Mouse (Mus musculus) forebrain, postnatal 0 days (tissue): ENCODE data around the gene Plac9a. TPM values are rescaled to one million over a fixed set of nuclear protein-coding genes. Genes with fewer than 3 reads are reported as not detected.

ENCODE experiments used
- ATAC-seq: fragments of 200-750 bp; cut with Nextera tagmentation; 2 replicates; pipeline ENCODE4 v1.8.0; 2017; ENCODE audit warnings: mild to moderate bottlenecking, moderate library complexity
- DNase-seq: peaks from one replicate; pipeline ENCODE4 v3.0.0-alpha.2; 2015
- H3K27ac ChIP-seq: fragments of 300-500 bp; sonication (generic); 2 replicates; pipeline ENCODE4 v1.5.1; 2014; ENCODE audit warnings: low read depth, mild to moderate bottlenecking, antibody characterized with exemption, low read length, moderate library complexity, mixed read lengths
- H3K27me3 ChIP-seq: fragments of 300-500 bp; sonication (generic); 2 replicates; pipeline ENCODE4 v1.6.1; 2014; ENCODE audit warnings: mild to moderate bottlenecking, low read length, mixed read lengths; ENCODE audit not compliant: insufficient read depth
- H3K36me3 ChIP-seq: fragments of 300-500 bp; sonication (generic); 2 replicates; pipeline ENCODE4 v1.6.1; 2014; ENCODE audit warnings: mild to moderate bottlenecking, moderate library complexity; ENCODE audit not compliant: insufficient read depth
- H3K4me1 ChIP-seq: fragments of 300-500 bp; sonication (generic); 2 replicates; pipeline ENCODE4 v1.6.1; 2014; ENCODE audit warnings: antibody characterized with exemption; ENCODE audit not compliant: insufficient read depth
- H3K4me2 ChIP-seq: fragments of 300-500 bp; sonication (generic); 2 replicates; pipeline ENCODE4 v1.6.1; 2014; ENCODE audit warnings: low read depth, mild to moderate bottlenecking, moderate library complexity
- H3K4me3 ChIP-seq: fragments of 300-500 bp; sonication (generic); 2 replicates; pipeline ENCODE4 v1.5.1; 2014; ENCODE audit warnings: low read depth, low read length, mixed read lengths
- H3K9ac ChIP-seq: fragments of 300-500 bp; sonication (generic); 2 replicates; pipeline ENCODE4 v1.6.1; 2014; ENCODE audit warnings: mild to moderate bottlenecking
- H3K9me3 ChIP-seq: fragments of 300-500 bp; sonication (generic); 2 replicates; pipeline ENCODE4 v1.6.1; 2016; ENCODE audit warnings: low read length
- CTCF ChIP-seq: sonication (generic); IDR thresholded peaks from 2 replicates; pipeline ENCODE4 v1.5.1; 2016; ENCODE audit warnings: antibody characterized with exemption, control low read depth, low read depth
- WGBS: fragments of 180-500 bp; shearing (Covaris S2); extraction: QIAGEN DNeasy Blood & Tissue Kit; methylation state at CpG from one replicate; pipeline ENCODE4 v1.1.7; 2014; 5-methylcytosine and 5-hydroxymethylcytosine counted together
- polyA plus RNA-seq: library from polyadenylated mRNA; unstranded; fragments of >200 nt; fragmentation: Nextera tagmentation; extraction: Ambion mirVana; gene quantifications from 2 replicates; pipeline ENCODE4 v1.2.1, GENCODE M21; 2015
- total RNA-seq: library from RNA; depleted of rRNA; stranded (reverse); fragments of >200 nt; gene quantifications from 2 replicates; pipeline ENCODE4 v1.2.3, GENCODE M21; 2014

Plac9a gene
- total and polyA plus RNA-seq, 2 experiments from 2014 or later, result not detected

DNA sequence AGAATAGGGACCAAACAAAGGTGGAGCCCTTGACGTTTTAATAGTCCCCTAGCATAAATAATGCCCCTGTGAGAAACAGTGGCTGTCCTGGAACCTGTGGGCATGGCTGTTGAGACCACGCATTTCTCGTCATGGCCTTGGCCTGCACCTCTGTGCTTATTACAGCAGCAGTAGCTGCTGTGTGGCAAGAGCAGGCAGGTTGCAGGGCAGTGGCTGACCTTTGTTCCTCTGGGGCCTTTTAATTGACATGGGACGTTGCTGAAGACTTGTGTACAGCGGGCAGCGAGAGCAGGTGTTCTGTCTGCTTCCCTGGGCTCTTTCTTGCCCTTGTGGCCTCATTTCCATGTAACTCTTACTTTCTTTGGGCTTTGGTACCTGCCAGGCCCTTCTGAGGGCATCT, 35.1 kb downstream of the Plac9a start:
- DNase-seq, result no peak
- no peak overlapping the region for H3K4me2 ChIP-seq
- H3K4me1 ChIP-seq, result no peaks in the 10 kb centered on the region
- WGBS, result 80% methylated on average over 6 of the region's 6 CpGs
- H3K4me3 ChIP-seq, result no peak overlapping the region
- no peaks in the 10 kb centered on the region for H3K9me3 ChIP-seq
- H3K36me3 ChIP-seq, result no peaks in the 10 kb centered on the region
- no peak for ATAC-seq
- H3K27ac ChIP-seq, result no peak overlapping the region
- no peak overlapping the region for H3K9ac ChIP-seq
- no peak for TF ChIP-seq CTCF
- H3K27me3 ChIP-seq, result no peaks in the 10 kb centered on the region

DNA sequence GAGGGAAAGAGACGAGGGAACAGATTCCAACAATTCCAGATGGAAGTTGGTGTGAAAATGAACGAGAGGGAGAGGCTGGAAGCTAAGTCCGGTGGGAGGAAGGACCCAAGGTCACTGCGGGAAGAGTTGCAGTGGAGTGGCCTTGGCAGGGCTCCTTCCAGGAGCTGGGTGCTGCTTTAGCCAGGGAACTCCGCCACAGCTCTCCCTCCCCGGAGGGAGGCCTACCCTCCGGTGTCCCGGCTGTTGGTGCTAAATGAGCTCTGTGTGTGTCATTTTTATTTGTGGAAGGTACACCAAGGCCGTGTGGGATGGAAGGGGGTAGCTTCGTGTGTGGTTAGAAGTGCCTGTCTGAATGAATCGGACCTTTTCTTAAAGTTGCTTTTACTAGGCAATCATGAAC, 36.1 kb downstream of the Plac9a start:
- DNase-seq, result no peak
- no peak overlapping the region for H3K27ac ChIP-seq
- no peaks in the 10 kb centered on the region for H3K36me3 ChIP-seq
- H3K4me2 ChIP-seq, result no peak overlapping the region
- no peak overlapping the region for H3K9ac ChIP-seq
- ATAC-seq, result no peak
- no peak overlapping the region for H3K4me3 ChIP-seq
- H3K4me1 ChIP-seq, result no peaks in the 10 kb centered on the region
- TF ChIP-seq CTCF, result no peak
- H3K9me3 ChIP-seq, result no peaks in the 10 kb centered on the region
- WGBS, result 74% methylated on average over 11 of the region's 11 CpGs
- H3K27me3 ChIP-seq, result no peaks in the 10 kb centered on the region

DNA sequence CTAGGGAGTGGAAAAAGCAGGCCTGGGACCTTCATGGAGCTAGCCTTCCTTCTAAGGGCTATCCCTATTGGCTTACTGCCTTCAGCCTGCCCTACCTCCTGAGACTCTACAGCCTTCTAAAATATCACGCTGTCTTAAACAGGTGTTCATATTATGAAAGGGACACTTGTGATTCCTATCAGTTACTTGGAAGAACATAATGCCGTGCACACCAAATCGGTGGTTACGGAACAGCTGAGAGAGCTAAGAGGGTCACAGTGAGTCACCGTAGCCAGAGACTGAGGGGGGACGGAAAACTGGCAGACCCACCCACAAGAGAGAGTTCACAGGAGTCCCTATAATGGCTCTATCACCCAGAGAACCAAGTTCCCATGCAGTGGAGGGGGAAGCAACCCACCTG, 36.5 kb downstream of the Plac9a start:
- no peak for ATAC-seq
- no peak overlapping the region for H3K4me3 ChIP-seq
- H3K36me3 ChIP-seq, result no peaks in the 10 kb centered on the region
- WGBS, result 91% methylated on average over 6 of the region's 6 CpGs
- no peaks in the 10 kb centered on the region for H3K4me1 ChIP-seq
- H3K9me3 ChIP-seq, result no peaks in the 10 kb centered on the region
- no peak overlapping the region for H3K9ac ChIP-seq
- no peak overlapping the region for H3K4me2 ChIP-seq
- H3K27ac ChIP-seq, result no peak overlapping the region
- H3K27me3 ChIP-seq, result no peaks in the 10 kb centered on the region
- no peak for TF ChIP-seq CTCF
- no peak for DNase-seq

DNA sequence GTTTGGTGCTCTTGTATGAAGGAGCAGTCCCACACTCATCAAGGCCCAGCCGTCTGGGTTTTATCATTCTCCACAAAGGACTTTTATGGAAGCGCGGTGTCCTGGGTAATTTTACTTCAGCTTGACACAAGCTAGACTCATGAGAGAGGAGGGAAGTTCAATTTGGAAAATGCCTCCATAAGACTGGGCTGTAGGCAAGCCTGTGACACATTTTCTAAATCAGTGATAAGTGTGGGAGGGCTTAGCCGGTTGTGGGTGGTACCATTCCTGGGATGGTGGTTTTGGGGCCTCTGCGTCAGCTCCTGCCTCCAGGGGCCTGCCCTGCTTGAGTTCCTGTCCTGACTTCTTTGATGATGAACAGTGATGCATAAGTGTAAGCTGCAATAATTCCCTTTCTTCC, 37.6 kb downstream of the Plac9a start:
- Histone ChIP-seq H3K4me2 (no peak overlapping the region), H3K4me3 (no peak overlapping the region), H3K9ac (no peak overlapping the region), H3K36me3 (no peaks in the 10 kb centered on the region), H3K4me1 (no peaks in the 10 kb centered on the region), H3K9me3 (no peaks in the 10 kb centered on the region), H3K27me3 (no peaks in the 10 kb centered on the region), H3K27ac (no peak overlapping the region)
- 92% methylated on average over 5 of the region's 5 CpGs for WGBS
- no peak for TF ChIP-seq CTCF
- ATAC-seq (no peak), DNase-seq (no peak)

DNA sequence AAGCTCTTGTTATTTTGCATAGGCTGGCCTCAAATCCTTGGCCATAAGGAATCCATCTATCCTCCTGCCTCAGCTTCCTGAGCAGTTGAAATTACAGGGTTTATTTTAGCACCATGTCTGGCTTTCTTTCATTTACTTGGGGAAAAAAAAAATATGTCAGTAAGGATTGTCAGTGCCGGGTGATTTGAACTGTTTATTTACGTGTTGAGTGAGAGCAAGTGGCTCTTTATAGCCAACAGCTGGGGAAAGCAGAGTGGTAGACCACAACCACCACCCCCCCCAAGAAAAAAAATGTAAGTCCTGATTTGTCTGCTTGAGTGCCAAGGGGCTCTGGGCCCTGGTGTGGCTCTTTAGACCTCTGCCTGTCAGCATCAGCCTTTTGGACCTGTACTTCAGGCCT, 39.2 kb downstream of the Plac9a start:
- H3K4me1 ChIP-seq, result no peaks in the 10 kb centered on the region
- H3K27ac ChIP-seq, result no peak overlapping the region
- no peak overlapping the region for H3K9ac ChIP-seq
- H3K4me3 ChIP-seq, result no peak overlapping the region
- DNase-seq (no peak), ATAC-seq (no peak)
- H3K4me2 ChIP-seq, result no peak overlapping the region
- TF ChIP-seq CTCF, result no peak
- H3K36me3 ChIP-seq, result no peaks in the 10 kb centered on the region
- WGBS, result 79% methylated on average over 2 of the region's 2 CpGs
- H3K9me3 ChIP-seq, result no peaks in the 10 kb centered on the region
- no peaks in the 10 kb centered on the region for H3K27me3 ChIP-seq

DNA sequence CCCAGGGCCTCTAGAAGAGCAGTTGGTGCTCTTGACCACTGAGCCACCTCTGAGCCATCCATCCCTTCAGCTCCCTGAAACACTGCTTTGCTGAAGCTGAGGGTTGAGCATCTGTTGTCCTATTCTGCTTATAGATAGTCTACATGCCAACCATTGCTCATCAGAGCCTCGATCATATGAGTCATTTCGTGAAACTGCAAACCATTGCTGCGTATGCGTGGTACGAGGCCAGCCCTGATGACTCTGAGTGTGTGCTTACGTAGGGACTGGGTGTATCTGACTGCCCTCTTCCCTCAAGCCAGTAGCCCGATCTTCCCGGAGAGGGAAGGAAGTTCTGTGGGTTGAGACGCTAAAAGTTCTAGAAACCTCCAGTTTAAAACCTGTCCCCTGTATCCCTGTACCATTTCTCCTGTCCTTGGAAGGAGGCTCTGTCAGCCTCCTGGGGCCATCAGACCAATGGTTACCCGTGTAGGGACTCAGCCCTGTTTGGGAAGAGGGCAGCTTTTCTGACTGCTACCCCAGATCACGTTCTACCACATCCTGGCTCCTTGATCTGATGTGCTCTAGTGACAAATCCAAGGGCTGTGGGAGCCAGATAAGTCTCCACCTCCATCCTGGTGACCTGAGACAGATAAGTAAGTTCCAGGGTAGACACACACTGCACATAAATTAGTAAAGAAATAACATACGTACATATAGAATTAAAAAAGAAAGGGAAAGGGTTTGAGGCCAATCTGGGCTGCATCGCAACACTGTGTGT, 40.9 kb downstream of the Plac9a start:
- Histone ChIP-seq H3K27me3 (no peaks in the 10 kb centered on the region), H3K9me3 (no peaks in the 10 kb centered on the region), H3K9ac (no peak overlapping the region), H3K4me1 (no peaks in the 10 kb centered on the region), H3K36me3 (no peaks in the 10 kb centered on the region), H3K4me2 (no peak overlapping the region), H3K27ac (no peak overlapping the region), H3K4me3 (no peak overlapping the region)
- DNase-seq, result no peak
- 90% methylated on average over 13 of the region's 13 CpGs for WGBS
- no peak for TF ChIP-seq CTCF
- ATAC-seq, result no peak

DNA sequence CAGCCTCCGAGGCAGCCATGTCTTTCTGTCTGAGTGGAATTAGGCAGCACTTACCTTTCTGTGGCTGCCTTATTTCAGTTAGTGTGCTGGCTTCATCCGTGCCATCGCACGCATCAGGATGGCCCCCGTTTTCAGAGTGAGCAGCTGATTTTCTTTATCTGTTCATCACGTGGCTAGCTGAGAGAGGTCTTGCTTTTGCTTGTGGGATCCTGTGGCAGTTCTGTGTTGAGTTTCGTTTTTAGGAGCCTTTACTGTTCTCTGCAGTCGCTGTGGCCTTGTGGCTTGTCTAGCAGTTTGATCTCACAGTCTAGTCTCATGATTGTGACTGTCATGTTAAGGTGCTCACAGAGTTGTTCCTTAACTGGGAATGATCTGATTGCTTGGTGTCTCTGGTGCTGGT, 45.0 kb downstream of the Plac9a start:
- Histone ChIP-seq H3K9ac (no peak overlapping the region), H3K4me2 (no peak overlapping the region), H3K27me3 (no peaks in the 10 kb centered on the region), H3K4me3 (no peak overlapping the region), H3K4me1 (no peaks in the 10 kb centered on the region), H3K27ac (no peak overlapping the region), H3K9me3 (no peaks in the 10 kb centered on the region), H3K36me3 (no peaks in the 10 kb centered on the region)
- no peak for TF ChIP-seq CTCF
- DNase-seq (no peak), ATAC-seq (no peak)
- 83% methylated on average over 8 of the region's 8 CpGs for WGBS
